17 mouse cellular contexts compared by ENCODE assay signal in genomic region chr3:88235616-88236015, GRCm38 (mm10). TPM values are rescaled to one million over a fixed set of nuclear protein-coding genes. Genes with fewer than 3 reads are reported as not detected.
DNase-seq lines count a peak whose midpoint lies in the region; ATAC-seq and TF ChIP-seq lines count a peak whose summit lies in the region.
"Had no signal": no experiment of that assay in that cellular context is flagged by ENCODE, and none has a peak within 500 bp of the region (broad histone marks: within the 10 kb centered on the region; RNA-seq: fewer than 3 reads in every experiment).

No protein-coding gene starts in this region.

- H3K9me3 ChIP-seq in forebrain, embryonic 10.5 days, result no peaks in the 10 kb centered on the region
- no peaks in the 10 kb centered on the region for H3K9me3 ChIP-seq in forebrain, postnatal 0 days (ENCODE audit: low read length)
- H3K9me3 ChIP-seq in neural tube, embryonic 11.5 days (ENCODE audit: control insufficient read depth, low read length), result no peaks in the 10 kb centered on the region
- H3K9me3 ChIP-seq in hindbrain, embryonic 12.5 days (replicated peaks), result no peaks in the 10 kb centered on the region
- H3K9me3 ChIP-seq: embryonic facial prominence, embryonic 15.5 days; G1E; heart, embryonic 12.5 days; liver, embryonic 12.5 days; lung, embryonic 15.5 days had no signal

- H3K4me2 ChIP-seq in forebrain, postnatal 0 days (ENCODE audit: low read depth), result no peak overlapping the region
- no peak overlapping the region for H3K4me2 ChIP-seq in neural tube, embryonic 11.5 days (ENCODE audit: low read depth)
- no peak overlapping the region for H3K4me2 ChIP-seq in hindbrain, embryonic 12.5 days (replicated peaks)
- H3K4me2 ChIP-seq: embryonic facial prominence, embryonic 15.5 days; heart, embryonic 12.5 days; liver, embryonic 12.5 days; lung, embryonic 15.5 days had no signal

- no peak for ATAC-seq in forebrain, postnatal 0 days
- ATAC-seq in neural tube, embryonic 11.5 days (ENCODE audit: insufficient read depth, low FRiP score, low TSS enrichment), result no peak
- ATAC-seq in hindbrain, embryonic 12.5 days (ENCODE audit: low FRiP score), result no peak
- ATAC-seq: intestine, postnatal 0 days; liver, embryonic 12.5 days had no signal

- H3K4me3 ChIP-seq in forebrain, embryonic 10.5 days, result no peak overlapping the region
- H3K4me3 ChIP-seq in forebrain, postnatal 0 days (ENCODE audit: low read depth, low read length), result no peak overlapping the region
- H3K4me3 ChIP-seq in neural tube, embryonic 11.5 days (ENCODE audit: low read depth, low read length), result no peak overlapping the region
- H3K4me3 ChIP-seq in hindbrain, embryonic 12.5 days, result no peak overlapping the region
- H3K4me3 ChIP-seq: embryonic facial prominence, embryonic 15.5 days; heart, embryonic 12.5 days; liver, embryonic 12.5 days; lung, embryonic 15.5 days had no signal

- 11% methylated on average over 2 of the region's 2 CpGs for WGBS in forebrain, embryonic 10.5 days
- WGBS in forebrain, postnatal 0 days, result 39% methylated on average over 2 of the region's 2 CpGs
- 31% methylated on average over 2 of the region's 2 CpGs for WGBS in neural tube, embryonic 11.5 days
- WGBS in hindbrain, embryonic 12.5 days, result 37% methylated on average over 2 of the region's 2 CpGs

- H3K9ac ChIP-seq in forebrain, postnatal 0 days, result no peak overlapping the region
- H3K9ac ChIP-seq in neural tube, embryonic 11.5 days (ENCODE audit: low read length), result no peak overlapping the region
- H3K9ac ChIP-seq in hindbrain, embryonic 12.5 days, result no peak overlapping the region
- H3K9ac ChIP-seq: embryonic facial prominence, embryonic 15.5 days; heart, embryonic 12.5 days; liver, embryonic 12.5 days; lung, embryonic 15.5 days had no signal

- H3K36me3 ChIP-seq in forebrain, embryonic 10.5 days (replicated peaks), result no peaks in the 10 kb centered on the region
- H3K36me3 ChIP-seq in forebrain, postnatal 0 days (ENCODE audit: insufficient read depth), result peaks cover under 1% of the 10 kb centered on the region; the same call in 1 of the 2 replicates
- H3K36me3 ChIP-seq in neural tube, embryonic 11.5 days (ENCODE audit: control insufficient read depth, insufficient read depth, low read length), result no peaks in the 10 kb centered on the region
- no peaks in the 10 kb centered on the region for H3K36me3 ChIP-seq in hindbrain, embryonic 12.5 days
- H3K36me3 ChIP-seq: embryonic facial prominence, embryonic 15.5 days; G1E; heart, embryonic 12.5 days; liver, embryonic 12.5 days; lung, embryonic 15.5 days had no signal

- DNase-seq in forebrain, embryonic 10.5 days (ENCODE audit: extremely low spot score, low spot score), result no peak
- no peak for DNase-seq in forebrain, postnatal 0 days
- DNase-seq in neural tube, embryonic 11.5 days (ENCODE audit: low spot score), result peak; percentile 62
- DNase-seq in neural tube, embryonic 10.5 days (ENCODE audit: extremely low spot score, low spot score), result no peak
- no peak for DNase-seq in adrenal gland, postnatal 4 days (ENCODE audit: low spot score in 2 of 2)
- no peak for DNase-seq in kidney, adult 8-10 months
- DNase-seq: heart, postnatal 36 days; kidney, postnatal 25 days had no signal

- H3K4me1 ChIP-seq in forebrain, embryonic 10.5 days, result peaks cover 100% of the 10 kb centered on the region
- peaks cover 25% of the 10 kb centered on the region for H3K4me1 ChIP-seq in forebrain, postnatal 0 days (ENCODE audit: insufficient read depth)
- peaks cover 67% of the 10 kb centered on the region for H3K4me1 ChIP-seq in neural tube, embryonic 11.5 days (ENCODE audit: control insufficient read depth, insufficient read depth, low read length)
- peaks cover 86% of the 10 kb centered on the region for H3K4me1 ChIP-seq in hindbrain, embryonic 12.5 days
- H3K4me1 ChIP-seq: embryonic facial prominence, embryonic 15.5 days; heart, embryonic 12.5 days; lung, embryonic 15.5 days had no signal

- peaks cover 100% of the 10 kb centered on the region for H3K27me3 ChIP-seq in forebrain, embryonic 10.5 days (ENCODE audit: poor library complexity, severe bottlenecking)
- H3K27me3 ChIP-seq in forebrain, postnatal 0 days (ENCODE audit: insufficient read depth, low read length), result no peaks in the 10 kb centered on the region
- H3K27me3 ChIP-seq in neural tube, embryonic 11.5 days (ENCODE audit: control insufficient read depth, insufficient read depth, low read length), result peaks cover 15% of the 10 kb centered on the region; the same call in 1 of the 2 replicates
- peaks cover 33% of the 10 kb centered on the region for H3K27me3 ChIP-seq in hindbrain, embryonic 12.5 days

- no peak for TF ChIP-seq CTCF in forebrain, postnatal 0 days (IDR thresholded peaks at IDR 0.05; ENCODE audit: low read depth)

- peak overlapping the region; percentile 88 for H3K27ac ChIP-seq in forebrain, embryonic 10.5 days
- no peak overlapping the region for H3K27ac ChIP-seq in forebrain, postnatal 0 days (ENCODE audit: low read depth, low read length)
- H3K27ac ChIP-seq in neural tube, embryonic 11.5 days (ENCODE audit: low read depth, low read length), result peak overlapping the region; percentile 86
- peak overlapping the region; percentile 84 for H3K27ac ChIP-seq in hindbrain, embryonic 12.5 days
- H3K27ac ChIP-seq: embryonic facial prominence, embryonic 15.5 days; liver, embryonic 12.5 days; lung, embryonic 15.5 days had no signal

RNA-seq across cellular contexts. Expression of gene Rhbg, which starts 18.9 kb away (rescaled TPM):
- 0.37 and 0.38 TPM in 2 replicates for polyA plus RNA-seq in forebrain, embryonic 10.5 days (2016; fragmentation: Nextera tagmentation; extraction: Ambion mirVana)
- total RNA-seq in forebrain, postnatal 0 days (2014; rRNA removed), result 0.19 TPM in 1 of 2 replicates, not detected in the other
- 0.21 and 0.25 TPM in 2 replicates for polyA plus RNA-seq in forebrain, postnatal 0 days (2015; fragmentation: Nextera tagmentation; extraction: Ambion mirVana)
- polyA plus RNA-seq in neural tube, embryonic 11.5 days (2014; fragmentation: Nextera tagmentation; extraction: Ambion mirVana), result 0.27 and 1.2 TPM in 2 replicates
- polyA plus RNA-seq in hindbrain, embryonic 12.5 days (2016; fragmentation: Nextera tagmentation; extraction: Ambion mirVana), result 0.23 and 0.25 TPM in 2 replicates
- 1 to 10 TPM; 2.2 to 3.8 TPM for total RNA-seq in adrenal gland, postnatal 4 days (2021)
- total RNA-seq: G1E; heart, postnatal 36 days; left cerebral cortex, postnatal 36 days had no signal
- polyA plus RNA-seq: cortical plate, adult 2 months; G1E had no signal

RNA-seq across cellular contexts. Expression of gene Gm38392, which starts 51.4 kb away (rescaled TPM):
- 0.14 TPM in 1 of 2 replicates, not detected in the other for polyA plus RNA-seq in forebrain, embryonic 10.5 days (2016; fragmentation: Nextera tagmentation; extraction: Ambion mirVana)
- total RNA-seq in forebrain, postnatal 0 days (2014; rRNA removed), result 0.69 TPM in 1 of 2 replicates, not detected in the other
- 0.16 TPM in 1 of 2 replicates, not detected in the other for polyA plus RNA-seq in forebrain, postnatal 0 days (2015; fragmentation: Nextera tagmentation; extraction: Ambion mirVana)
- polyA plus RNA-seq in neural tube, embryonic 11.5 days (2014; fragmentation: Nextera tagmentation; extraction: Ambion mirVana), result not detected in 2 replicates
- polyA plus RNA-seq in hindbrain, embryonic 12.5 days (2016; fragmentation: Nextera tagmentation; extraction: Ambion mirVana), result 0.22 TPM in 1 of 2 replicates, not detected in the other
- total RNA-seq in adrenal gland, postnatal 4 days (2021), result 1 to 10 TPM in 1 of 2 experiments, under 1 TPM in 1; 0.65 to 1.4 TPM
- total RNA-seq: G1E had no signal
- polyA plus RNA-seq: cortical plate, adult 2 months; G1E; heart, embryonic 12.5 days had no signal
